Mouse (Mus musculus) heart, adult 2 months (tissue): Measurements from ENCODE around the gene Elmo1.

Experiments used
- CTCF ChIP-seq: fragments of 200-600 bp; IDR thresholded peaks from 2 replicates; pipeline ENCODE4 v1.8.1; 2022; ENCODE audit warnings: antibody characterized with exemption, mild to moderate bottlenecking, moderate library complexity
- EP300 ChIP-seq: fragments of 200-500 bp; IDR thresholded peaks from 2 replicates; pipeline ENCODE4 v1.6.1; 2011; ENCODE audit warnings: low read depth, low read length, control low read depth; ENCODE audit not compliant: insufficient read depth
- POLR2A ChIP-seq: fragments of 200-500 bp; IDR thresholded peaks from 2 replicates; pipeline ENCODE4 v1.6.1; 2011; ENCODE audit warnings: mild to moderate bottlenecking, low read depth, low read length, control low read depth; ENCODE audit not compliant: insufficient read depth

GRCm38 (mm10) chr13:20464161-20464560 lies 373.8 kb downstream of the Elmo1 start:
- no peak for TF ChIP-seq POLR2A
- no peak for TF ChIP-seq CTCF
- TF ChIP-seq EP300, result no peak
